Mouse (Mus musculus) small intestine, adult 2 months (tissue): ENCODE data around the gene Fam169b.

Source experiments
- CTCF ChIP-seq: fragments of 200-500 bp; IDR thresholded peaks from 2 replicates; pipeline ENCODE4 v1.5.1; 2012; ENCODE audit warnings: low read depth, mild to moderate bottlenecking, control low read depth, inconsistent platforms, low read length, moderate library complexity, mixed read lengths; ENCODE audit not compliant: insufficient replicate concordance, insufficient read length; ENCODE audit errors: extremely low read depth
- POLR2A ChIP-seq: fragments of 200-500 bp; IDR thresholded peaks from 2 replicates; pipeline ENCODE4 v1.6.1; 2012; ENCODE audit warnings: low read depth, mild to moderate bottlenecking, control low read depth, inconsistent platforms, low read length, moderate library complexity

DNA sequence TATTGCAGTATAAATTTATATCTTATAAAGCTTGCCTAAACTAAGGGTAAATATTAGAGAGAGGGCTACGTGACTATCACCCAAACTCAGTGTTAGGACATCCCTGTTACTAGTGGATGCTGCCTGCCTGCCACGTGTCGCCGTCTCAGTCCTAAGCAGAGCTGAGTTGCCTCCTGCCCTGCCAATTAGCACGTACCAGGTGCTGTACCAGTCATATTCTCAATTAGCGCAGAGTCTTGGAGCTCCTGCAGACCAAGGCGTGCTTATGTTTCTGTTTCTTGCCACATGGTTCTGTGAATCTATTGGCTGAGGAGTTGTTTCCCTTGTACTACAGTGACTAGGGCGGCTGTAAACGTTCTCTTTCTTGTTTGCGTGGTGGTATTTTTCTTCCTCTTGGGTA, 72.3 kb downstream of the Fam169b start:
- TF ChIP-seq CTCF (no peak), POLR2A (no peak)
